Mouse (Mus musculus) left cerebral cortex, postnatal 14 days (tissue): ENCODE measurements around the gene Maml3. TPM values are rescaled to one million over a fixed set of nuclear protein-coding genes. Genes with fewer than 3 reads are reported as not detected.

Source experiments
- DNase-seq, 2 experiments: peaks; one replicate each; pipeline ENCODE4 v3.0.0; 2021 to 2022; ENCODE audit warnings: low spot score in 2 of 2, mixed read lengths in 1 of 2
- intact Hi-C: fragments of 180-260 bp; cut with DNase I; formaldehyde crosslinking; loops from one replicate; pipeline ENCODE4 v1.15.1; 2025
- total RNA-seq, 2 experiments: library from RNA; stranded (reverse); gene quantifications; 2 replicates each; pipeline ENCODE4 v1.2.3; 2021

Maml3 gene
- total RNA-seq, 2 experiments from 2014 or later: 8.2 to 9.7 TPM

DNA sequence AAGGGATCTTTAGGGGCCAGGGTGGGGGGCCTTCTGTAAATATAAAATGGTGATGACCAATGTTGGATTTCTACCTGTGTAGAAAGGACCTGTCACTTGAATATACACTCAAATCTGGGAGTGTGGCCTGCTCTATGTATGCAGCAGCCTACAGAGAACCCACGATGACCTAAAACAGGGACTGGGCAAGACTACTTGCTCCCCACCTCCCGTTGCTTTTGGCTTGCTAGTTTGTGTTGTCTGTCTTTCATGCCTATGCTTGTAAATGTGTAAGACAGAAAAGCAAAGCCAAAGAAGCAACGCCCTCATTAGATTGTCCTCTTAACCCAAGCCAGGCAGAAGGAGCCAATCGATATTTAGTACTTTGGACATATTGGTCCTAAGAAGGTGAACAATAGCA, 4.6 kb downstream of the Maml3 start:
- DNase-seq: no peak
- intact Hi-C loops: loop anchor here (5.0 kb wide), 2 partner anchors 53 to 398 kb away; no protein-coding TSS in a partner anchor

DNA sequence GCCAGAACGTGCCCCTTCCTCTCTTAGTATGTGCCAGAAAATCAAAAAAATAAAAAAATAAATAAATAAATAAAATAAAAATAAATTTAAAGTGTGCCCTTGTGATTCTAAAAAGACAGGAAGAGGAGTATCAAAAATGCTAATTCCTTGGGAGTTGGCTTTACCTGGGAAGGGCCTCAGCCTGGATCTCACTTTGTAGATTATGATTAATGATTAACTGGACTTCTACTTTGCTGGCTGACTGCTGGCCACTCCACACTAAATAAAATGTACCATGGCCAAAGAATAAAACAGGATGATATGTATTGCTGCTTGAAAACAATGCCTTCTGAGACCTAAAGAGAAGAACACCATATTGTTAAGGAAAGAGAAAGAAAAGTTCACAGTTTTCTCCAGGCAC, 5.6 kb downstream of the Maml3 start:
- no peak for DNase-seq

GRCm38 (mm10) chr3:52091261-52091797, 13.5 kb downstream of the Maml3 start:
- DNase-seq: no peak
- intact Hi-C loops: no loop called here

More for the DNA sequence above, 5.6 kb downstream of the Maml3 start:
- intact Hi-C loops: no loop called here

GRCm38 (mm10) chr3:52090230-52090873, 14.5 kb downstream of the Maml3 start:
- intact Hi-C loops: no loop called here
- DNase-seq: no peak

- peak; percentile 86 to 88 for DNase-seq
- intact Hi-C loops: no loop called here
Measured at GRCm38 (mm10) chr3:52088458-52089341, 16.2 kb downstream of the Maml3 start.

GRCm38 (mm10) chr3:52087636-52088280, 17.1 kb downstream of the Maml3 start:
- intact Hi-C loops: no loop called here

DNA sequence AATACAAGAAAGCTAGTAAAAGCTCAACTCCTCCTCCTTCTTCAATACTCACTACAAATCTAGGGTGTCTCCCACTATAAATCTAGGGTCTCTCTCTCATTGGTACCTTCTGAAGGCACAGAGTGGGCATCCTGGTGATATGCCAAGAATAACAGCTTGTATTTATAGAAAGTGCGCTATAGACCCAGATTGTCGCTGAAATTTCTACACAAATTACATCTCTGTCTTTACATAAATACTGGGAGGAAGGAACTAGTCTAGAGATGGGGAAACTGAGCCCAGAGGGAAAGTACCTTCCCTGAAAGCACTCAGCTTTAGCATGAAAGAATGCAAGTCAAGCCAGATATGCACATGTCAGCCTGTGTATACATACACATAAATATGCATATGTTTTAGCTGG, 26.1 kb downstream of the Maml3 start:
- intact Hi-C loops: no loop called here
- DNase-seq: no peak

More at GRCm38 (mm10) chr3:52087636-52088280, 17.1 kb downstream of the Maml3 start:
- DNase-seq: peak; percentile 23 to 53

DNA sequence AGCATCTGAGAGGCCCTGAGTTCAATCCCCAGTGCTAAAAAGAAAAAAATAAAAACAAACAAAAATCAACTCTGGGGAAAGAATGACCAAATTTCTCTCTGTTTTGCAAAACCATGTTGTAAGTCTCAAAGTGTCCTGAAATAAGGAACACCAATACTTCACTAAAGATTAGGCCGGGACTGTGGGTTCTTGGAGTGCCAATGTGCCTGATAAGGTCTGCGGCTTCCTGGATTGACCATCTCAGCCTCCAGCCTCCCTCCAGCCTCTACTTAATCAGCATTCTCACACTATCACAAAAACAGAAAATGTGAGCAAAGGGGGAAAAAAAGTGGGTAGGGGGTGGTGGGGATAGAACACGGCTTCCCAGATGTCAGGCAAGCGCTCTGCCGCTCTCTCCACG, 30.9 kb downstream of the Maml3 start:
- intact Hi-C loops: no loop called here
- DNase-seq: no peak

- intact Hi-C loops: no loop called here
- no peak for DNase-seq
Measured at GRCm38 (mm10) chr3:52071996-52072395, 32.9 kb downstream of the Maml3 start.

DNA sequence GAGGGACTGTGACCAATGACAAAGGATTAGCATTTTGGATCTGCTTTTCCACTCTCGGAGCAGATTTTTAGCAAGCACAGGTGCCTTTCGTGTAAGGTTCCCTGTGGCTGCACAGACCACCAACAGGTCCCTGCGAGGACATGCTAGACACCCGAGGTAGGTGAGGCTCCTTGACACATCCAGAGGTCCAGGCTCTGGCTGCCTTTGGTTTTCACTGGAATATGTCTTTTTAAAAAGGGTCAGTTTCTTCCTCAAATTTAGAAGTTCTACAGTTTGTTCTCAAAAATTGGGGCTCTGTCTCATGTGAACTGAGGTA, 34.8 kb downstream of the Maml3 start:
- no peak for DNase-seq
- intact Hi-C loops: no loop called here

DNA sequence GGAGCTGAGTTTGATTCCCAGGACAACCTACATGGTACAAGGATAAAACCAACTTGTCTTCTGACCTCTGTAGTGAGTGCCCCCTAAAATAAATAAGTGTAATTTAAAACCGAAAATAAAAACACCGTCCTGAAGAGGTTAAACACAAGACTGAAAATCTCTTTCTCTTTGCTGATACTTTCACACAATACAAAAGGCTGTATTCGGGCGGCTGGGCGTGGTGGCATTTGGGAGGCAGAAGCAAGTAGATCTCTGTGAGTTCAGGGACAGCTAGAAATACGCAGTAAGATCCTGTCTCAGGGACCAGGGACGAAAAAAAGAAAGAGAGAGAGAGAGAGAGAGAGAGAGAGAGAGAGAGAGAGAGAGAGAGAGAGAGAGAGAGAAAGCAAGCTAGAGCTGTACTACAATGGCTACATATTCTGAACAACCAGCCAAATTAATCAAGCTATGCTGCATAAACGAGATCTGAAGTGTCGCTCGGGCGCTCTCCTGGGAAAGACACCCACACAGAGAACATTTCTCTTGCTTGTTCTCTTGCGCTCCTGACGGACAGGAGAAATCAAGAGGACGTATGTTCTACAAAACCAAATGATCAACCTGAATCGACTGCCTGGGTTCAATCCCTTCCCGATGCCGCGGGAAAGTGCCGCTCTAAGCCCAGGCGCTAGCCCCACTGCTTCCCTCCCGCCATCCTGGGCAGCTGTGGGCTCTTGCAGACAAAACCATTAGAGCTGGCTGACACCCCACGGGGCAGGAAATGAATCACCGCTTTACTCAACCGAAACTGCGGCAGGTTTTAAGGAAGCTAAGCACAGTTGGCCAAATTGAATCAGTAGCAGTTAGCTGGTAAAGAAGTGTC, 35.3 kb downstream of the Maml3 start:
- peak; percentile 61 to 62 for DNase-seq
- intact Hi-C loops: no loop called here

DNA sequence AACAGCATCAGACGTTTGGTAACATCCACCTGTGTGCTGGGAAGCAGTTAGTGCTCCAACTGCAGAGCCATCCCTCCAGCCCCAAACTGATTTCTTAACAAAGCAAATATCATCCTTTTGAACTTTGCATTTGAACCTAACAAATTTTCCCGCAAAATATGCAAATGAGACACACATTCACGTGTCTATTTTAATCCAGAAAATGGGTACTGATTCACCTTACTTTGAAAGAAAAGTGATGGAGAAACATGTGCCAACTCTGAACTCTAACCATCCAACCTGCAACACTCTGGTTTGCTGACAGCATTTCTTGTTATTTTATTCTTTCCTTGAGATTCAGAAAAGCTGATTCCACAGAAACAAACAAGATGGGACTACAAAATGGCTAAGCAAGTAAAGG, 36.0 kb downstream of the Maml3 start:
- intact Hi-C loops: no loop called here
- DNase-seq: no peak

DNA sequence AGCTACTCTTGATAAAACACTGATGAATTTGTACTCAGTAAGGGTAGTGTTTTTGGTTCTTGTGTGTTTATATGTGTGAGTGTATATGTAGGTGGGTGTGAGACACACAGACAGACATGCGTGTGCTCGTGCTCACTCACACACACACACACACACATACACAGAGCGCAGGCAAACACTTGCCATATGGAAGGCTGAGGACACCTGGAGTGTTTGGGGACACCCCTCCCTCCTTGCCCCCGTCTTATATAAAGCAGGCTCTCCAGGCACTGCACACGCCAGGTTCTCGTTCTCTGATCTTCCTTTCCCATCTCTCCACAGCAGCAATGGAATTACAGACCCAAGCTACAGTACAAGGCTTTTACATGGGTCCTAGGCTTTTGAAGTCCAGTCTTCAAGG, 37.7 kb downstream of the Maml3 start:
- intact Hi-C loops: no loop called here
- DNase-seq: no peak

- intact Hi-C loops: no loop called here
- DNase-seq: no peak
Measured at GRCm38 (mm10) chr3:52066142-52066541, 38.7 kb downstream of the Maml3 start.

DNA sequence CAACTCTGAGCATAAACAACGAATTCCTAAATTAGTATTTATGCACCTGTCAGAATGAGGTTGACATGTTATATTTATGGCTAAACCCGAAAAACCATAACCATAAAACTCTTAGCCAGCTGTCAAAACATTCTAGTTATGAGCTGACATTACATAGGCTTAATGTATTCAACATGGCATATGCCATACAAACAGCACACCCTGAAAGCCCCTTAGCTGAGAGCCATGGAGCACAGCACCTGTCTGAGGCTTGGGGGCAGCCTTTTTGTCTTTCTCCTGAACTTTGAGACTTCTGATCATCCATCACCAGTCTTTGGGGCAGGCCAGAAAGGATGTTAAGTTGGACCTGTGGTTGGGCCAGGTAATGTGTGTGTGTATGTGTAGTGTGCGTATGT, 41.6 kb downstream of the Maml3 start:
- intact Hi-C loops: no loop called here
- DNase-seq: no peak

- intact Hi-C loops: no loop called here
- DNase-seq: no peak
Measured at GRCm38 (mm10) chr3:52062389-52063260, 42.3 kb downstream of the Maml3 start.

GRCm38 (mm10) chr3:52061472-52062388, 43.1 kb downstream of the Maml3 start:
- intact Hi-C loops: no loop called here

More at GRCm38 (mm10) chr3:52061472-52062388, 43.1 kb downstream of the Maml3 start:
- DNase-seq: no peak
